Mouse (Mus musculus) thymus, postnatal 36 days (tissue): Measurements from ENCODE around the gene Azgp1.
"Not testable (repeated sequence)": the region's sequence is repeated elsewhere in the genome, so short reads cannot be mapped to it uniquely, and the experiment has no call there.

Experiments used
- DNase-seq, 2 experiments: peaks; one replicate each; pipeline ENCODE4 v3.0.0; 2022; ENCODE audit warnings: mixed read lengths in 2 of 2

Azgp1 gene

DNA sequence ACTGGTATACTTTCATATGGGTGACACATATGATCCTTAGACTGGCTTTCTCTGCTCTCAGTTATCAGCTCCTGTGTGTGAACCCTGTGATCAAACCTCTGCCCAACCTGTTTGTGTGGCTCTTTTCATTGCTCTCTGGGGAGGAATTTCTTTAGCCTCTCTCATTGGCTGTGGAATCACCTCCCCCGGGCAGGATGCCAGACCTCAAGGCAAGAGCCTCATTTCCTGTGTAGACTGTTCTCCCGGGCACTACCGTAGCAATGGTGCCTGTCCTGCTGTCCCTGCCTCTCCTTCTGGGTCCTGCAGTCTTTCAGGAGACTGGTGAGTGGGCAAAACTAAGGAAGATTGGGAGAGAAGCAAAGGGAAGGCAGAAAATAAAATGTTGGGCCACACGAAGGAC is at the start of gene Azgp1:
Gene Azgp1, plus strand, starts transcription at position 221 of the 400 bp plus-strand sequence.
- DNase-seq, result no peak

- DNase-seq, result not testable (repeated sequence)
These were observed 47.4 kb upstream of the Azgp1 start for GRCm38 (mm10) chr5:137933934-137934333.

DNA sequence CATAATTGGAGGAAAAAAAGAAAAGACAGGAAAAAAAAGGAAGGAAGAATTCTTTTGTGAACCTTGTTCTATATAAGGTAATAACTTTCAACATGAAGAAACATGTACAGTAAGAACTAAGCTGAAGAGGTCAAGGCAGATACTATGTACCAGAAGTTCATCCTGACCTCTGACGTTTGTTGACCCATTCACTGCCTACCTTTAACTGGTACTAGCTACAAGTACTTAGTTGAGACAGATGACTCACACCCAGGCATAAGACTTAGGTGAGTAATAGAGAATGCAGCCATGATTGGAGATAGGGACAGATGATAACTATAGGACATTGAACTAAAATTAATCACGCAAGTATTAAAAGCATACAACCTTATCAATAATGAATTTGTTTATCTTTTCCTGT is 44.8 kb upstream of the Azgp1 start:
- no peak for DNase-seq

- no peak for DNase-seq
These were observed 44.1 kb upstream of the Azgp1 start for GRCm38 (mm10) chr5:137937238-137937637.

DNA sequence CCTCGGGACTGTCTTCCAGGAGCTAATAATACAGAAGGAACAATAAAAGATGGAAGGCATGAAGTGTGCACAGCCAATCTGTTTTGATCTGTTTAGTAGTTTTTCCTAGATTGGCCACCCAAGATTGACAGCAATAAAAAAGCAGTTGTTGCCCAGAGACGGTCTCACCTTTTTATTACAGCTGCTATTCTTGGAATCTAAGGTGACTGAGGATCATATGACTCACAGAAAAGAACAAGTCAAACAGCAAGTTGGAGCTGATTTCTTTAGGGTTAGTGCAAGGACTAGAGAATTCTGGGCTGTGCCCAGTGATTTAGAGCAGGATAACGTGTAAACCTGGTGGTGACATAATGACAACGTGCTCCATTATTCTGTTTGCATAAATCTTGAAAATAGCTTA is 40.4 kb upstream of the Azgp1 start:
- no peak for DNase-seq

- no peak for DNase-seq
These were observed 38.2 kb upstream of the Azgp1 start for GRCm38 (mm10) chr5:137943133-137943532.

DNA sequence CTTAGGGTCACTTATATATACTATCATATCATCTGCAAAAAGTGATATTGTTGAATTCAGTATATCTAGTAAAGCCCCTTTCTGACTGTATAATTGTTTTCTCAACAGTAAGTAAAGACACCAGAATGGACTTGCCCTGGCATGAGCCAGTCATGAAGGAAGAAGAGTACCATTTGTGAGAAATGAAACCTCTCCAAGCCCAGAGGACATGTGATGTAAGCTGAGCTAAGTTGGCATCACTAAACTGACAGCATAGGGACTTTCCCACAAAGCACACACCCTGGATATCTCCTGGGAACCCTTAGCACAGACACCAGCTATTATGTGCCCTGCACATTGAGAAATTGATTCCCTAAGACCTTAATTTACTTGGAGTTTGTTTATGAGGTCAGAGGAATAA is 34.0 kb upstream of the Azgp1 start:
- no peak for DNase-seq

GRCm38 (mm10) chr5:137951218-137951617 is 30.1 kb upstream of the Azgp1 start:
- peak in 1 of 2 experiments; percentile 4 for DNase-seq

DNA sequence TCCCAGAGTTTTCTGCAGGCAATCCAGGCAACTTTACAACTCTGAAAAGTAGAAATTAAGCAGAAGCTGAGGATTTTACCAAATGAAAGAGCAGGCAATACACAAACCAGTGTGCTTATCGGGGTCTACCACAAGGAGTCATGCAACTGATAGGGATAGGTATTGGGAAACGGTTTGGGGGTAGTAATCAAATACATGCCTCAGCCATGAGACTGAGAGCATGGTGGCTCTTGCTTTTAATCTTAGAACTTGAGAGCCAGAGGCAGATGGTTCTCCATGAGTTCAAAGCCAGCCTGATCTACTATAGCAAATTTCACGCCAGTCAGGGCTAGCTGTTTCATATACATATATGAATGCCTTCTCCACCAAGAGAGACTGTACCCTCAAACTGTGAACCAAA is 24.9 kb upstream of the Azgp1 start:
- DNase-seq, result no peak

DNA sequence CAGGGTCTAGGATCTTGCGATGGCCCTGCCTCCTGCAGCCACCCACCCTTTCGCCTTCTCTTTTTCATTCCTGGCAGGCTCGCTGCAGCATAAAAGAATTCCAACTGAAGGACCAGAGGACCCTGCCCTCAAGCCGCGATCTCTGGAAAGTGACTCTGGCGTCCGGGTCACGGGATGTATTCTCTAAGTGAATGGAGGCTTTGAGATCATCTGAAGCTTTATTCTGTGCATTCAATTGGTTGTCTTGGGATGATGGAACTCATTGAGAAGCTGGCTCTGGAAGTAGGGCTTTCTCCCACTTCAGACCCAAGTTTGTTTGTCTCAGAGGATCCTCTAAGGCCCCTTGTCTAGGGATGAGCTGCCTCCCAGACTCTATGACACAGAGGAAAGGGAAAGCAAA is 18.4 kb upstream of the Azgp1 start, which contains the start of gene Gjc3:
Gene Gjc3, minus strand, starts transcription at position 154 of the 400 bp plus-strand sequence.
- DNase-seq, result no peak

DNA sequence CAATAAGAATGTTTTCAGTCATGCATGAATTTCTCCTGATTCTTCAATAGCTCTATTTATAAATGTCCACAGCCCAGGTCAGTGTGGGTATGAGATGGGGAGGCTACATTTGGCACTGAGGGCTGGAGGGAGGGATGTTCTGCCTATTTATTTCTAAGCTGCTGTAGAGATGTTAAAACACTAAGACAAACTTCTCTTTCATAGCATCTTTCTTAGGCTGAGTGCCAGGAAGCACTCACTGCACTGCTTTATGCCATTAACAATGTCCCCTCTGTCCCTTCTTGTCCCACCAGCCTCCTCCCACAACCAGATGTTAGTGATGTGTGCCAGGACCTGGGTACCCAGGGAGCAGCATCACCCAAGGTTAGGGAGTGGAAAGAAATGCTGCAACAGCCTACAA is 14.8 kb upstream of the Azgp1 start:
- no peak for DNase-seq

DNA sequence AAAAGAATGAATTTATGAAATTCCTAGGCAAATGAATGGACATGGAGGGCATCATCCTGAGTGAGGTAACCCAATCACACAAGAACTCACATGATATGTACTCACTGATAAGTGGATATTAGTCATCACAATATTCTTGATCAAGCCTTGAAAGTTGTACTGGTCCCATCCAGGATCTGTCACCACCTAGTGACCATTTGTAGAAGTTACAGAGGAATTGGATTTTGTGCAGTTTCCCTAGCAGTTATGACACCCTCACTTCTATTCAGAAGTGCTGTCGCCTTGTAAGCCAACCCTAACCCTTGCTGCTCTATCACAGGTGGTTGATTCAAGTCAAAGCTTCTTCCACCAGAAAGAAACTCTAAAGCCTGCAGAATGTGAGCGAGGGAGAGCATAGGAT is 8.2 kb upstream of the Azgp1 start:
- no peak for DNase-seq

DNA sequence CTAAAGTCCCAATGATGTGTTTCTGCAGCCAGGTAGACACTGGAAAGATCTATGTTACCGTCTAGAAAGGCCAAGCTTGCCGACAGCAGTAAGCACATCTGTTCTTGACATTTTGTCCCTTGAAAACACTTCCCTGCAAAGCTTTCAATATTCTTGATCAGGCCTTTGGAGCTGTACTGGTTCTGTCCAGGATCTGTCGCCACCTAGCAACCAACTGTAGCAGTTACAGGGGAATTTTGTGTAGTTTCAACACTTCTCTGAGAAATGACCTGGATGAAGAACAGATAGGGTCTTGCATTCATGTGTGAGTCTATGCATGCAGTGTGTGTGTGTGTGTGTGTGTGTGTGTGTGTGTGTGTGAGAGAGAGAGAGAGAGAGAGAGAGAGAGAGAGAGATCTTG is 7.6 kb upstream of the Azgp1 start:
- no peak for DNase-seq

DNA sequence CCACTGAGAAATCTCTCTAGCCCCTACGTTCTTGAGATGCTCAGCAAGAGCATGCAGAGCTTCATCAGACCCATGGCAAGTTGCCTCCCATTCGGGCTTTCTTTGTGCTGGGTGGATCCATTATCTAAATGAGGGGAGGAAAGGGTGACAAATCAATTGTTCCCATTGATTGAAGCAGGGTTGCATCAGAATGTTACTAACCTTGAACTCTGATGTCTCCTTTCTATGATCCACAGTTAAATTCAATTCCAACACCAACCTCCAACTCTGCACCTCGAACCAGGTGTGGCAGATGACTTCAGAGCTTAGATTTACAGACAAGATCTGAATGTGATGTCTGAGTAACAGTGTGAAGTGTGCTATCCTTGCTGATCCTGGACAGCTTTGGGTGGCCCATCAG is 6.6 kb upstream of the Azgp1 start:
- no peak for DNase-seq

DNA sequence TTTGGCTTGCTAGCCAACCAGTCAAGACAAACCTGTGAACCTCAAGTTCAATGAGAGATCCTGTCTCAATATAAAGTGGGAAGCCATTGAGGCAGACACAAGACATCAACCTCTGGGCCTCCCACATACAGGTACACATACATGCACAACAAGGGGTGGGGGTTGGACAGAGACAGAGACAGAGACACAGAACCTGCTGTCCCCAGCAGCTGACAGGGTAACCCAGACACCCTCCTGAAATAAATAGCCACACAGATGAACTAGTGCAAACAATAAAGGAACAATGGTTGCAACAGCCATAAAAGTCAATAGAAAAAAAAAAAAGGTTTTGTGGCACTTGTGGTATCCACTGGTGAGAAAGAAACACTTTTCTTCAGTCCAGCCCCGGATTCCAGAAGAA is 5.9 kb upstream of the Azgp1 start:
- no peak for DNase-seq

DNA sequence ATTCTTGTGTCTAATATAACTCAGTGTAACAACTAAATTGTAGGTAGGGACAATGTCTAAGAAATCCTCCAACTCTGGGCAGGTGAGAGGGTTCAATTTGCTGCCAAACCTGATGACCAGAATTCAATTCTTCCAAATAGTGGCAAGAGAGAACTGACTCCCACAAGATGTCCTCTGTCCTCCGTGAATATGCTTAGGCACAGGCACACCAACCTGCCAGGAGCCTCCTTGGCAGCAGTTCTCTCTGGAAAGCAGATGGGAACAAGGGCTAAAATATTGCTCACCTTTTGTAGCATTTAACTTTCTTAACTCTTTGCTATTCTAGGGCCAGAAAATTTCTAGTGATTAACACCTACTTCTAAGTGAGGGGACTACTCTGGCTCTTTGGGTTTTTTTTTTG is 4.0 kb upstream of the Azgp1 start:
- DNase-seq, result no peak

DNA sequence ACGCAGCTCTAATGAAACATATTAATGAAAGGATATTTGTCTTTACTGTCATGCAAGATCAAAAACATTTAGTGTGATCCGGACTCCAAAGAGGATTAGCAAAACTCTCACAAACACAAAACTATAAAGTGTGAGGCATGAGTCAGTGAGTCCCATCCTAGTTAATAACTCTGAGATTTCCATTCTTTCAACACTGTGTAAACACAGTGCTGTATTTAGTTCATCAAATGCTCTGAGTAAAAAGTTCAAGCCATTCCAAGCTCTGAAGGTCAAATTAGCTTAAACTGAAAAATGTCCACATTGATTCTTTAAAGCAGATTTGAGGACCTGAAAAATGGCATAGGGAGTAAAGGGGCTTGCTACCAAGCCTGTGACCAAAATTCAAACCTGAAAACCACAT is 2.2 kb upstream of the Azgp1 start:
- no peak for DNase-seq

DNA sequence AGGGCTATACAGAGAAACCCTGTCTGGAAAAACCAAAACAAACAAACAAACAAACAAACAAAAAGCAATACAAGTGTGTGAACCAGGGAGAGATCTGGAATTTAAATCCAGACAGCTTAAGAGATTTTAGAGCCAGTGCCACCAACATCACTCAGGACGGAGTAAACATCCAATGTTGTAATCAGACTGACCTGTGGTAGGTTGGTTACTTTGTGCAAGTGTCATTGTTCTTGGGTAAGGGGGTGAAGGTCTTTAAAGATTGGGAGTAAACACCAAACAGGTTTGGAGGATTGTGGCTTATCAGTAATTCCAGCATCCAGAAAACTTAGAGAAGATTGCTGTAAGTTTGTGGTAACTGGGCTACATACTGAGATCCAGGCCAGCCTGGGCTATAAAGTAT is 5.0 kb downstream of the Azgp1 start:
- no peak for DNase-seq

DNA sequence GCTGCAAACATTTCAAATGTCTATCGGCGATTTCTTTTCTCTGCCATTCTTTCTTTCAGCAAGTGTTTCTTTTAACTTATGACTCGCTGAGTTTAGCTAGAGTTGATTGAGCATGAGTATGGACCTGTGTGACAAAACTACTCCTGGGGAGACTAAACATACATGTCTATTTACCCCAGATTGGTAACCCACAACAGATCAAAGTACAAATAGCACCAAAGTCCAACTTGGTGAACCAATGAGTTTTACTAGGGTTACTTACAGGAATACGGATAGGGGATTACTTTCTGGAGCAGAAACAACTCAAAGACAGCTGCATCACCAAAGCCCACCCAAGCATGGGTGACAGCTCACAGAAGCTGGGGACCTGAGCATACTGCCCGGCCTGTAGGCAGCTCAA is 28.1 kb downstream of the Azgp1 start:
- DNase-seq, result no peak

DNA sequence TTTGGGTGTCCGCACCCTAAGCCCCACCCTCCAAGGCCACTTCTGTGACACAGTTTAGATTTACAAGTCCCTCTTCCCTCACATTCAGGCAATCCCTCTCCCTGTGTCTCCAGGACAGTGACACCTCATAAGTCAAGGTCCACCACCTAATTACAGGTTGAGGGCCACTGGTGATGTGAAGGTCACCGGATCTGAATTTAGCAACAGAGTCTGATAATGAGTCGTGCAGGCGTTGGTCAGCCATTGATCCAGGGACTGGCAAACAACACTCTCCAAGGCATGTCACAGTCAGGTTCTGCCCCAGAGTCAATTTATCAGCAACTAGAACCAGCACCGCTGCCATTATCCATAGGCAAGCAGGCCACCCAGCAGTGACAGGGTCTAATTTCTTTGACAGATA is 31.1 kb downstream of the Azgp1 start:
- DNase-seq, result no peak

- DNase-seq, result no peak
These were observed 35.2 kb downstream of the Azgp1 start for GRCm38 (mm10) chr5:138016530-138016929.

- DNase-seq, result no peak
These were observed 35.7 kb downstream of the Azgp1 start for GRCm38 (mm10) chr5:138016997-138017396.

DNA sequence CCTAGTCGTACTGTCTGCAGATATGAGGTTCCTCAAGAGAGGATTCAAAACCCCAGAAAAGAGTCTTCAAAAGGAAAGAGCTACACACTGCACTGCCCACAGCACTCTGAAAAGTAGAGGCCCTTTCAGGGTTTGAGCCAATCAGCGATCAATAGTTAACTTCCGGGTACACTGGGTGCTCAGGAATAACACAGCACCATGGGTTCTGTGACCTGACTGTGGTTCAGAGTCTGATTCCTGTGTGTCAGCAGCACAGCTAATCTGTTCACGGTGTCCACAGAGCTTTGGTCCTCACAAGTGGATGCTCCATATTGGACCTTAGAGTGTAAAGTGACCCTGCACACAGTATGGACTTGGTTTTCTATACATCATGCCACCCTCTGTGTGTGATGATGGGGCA is 38.3 kb downstream of the Azgp1 start:
- not testable (repeated sequence) for DNase-seq

DNA sequence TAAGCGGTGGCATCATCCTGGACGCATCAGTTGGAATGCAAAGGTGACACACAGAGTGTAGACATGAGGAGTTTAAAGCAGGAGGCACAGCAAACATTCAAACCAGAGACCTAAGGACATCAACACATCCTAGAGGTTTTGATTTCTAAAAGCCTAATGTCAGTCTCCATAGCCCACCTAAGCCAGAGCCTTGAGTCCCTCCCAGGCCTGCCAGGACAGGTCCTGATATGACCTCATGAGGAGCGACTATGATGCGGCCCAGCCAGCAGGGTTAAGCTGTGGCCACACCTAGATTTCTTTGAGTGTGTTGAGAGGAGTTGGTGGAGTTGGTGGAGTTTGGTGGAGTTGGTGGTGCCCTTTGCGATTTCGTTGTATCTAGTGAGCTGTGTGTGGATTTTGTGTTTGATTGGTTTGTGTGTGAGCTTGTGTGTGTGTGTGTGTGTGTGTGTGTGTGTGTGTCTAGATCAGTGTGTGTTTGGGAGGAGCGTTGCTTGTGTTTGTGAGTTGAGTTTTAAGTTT is 39.7 kb downstream of the Azgp1 start, which contains the start of the genes Smok3a and Smok3b:
Gene Smok3a, plus strand, starts transcription at position 301 of the 519 bp plus-strand sequence.
Gene Smok3b, plus strand, starts transcription at position 469 of the 519 bp plus-strand sequence.
- DNase-seq, result not testable (repeated sequence)
